Mouse (Mus musculus): ENCODE data around the gene Rfc1. TPM values are rescaled to one million over a fixed set of nuclear protein-coding genes. Genes with fewer than 3 reads are reported as not detected.

Gene Rfc1
- polyA plus RNA-seq, 1 experiment = 2.7 TPM

DNA sequence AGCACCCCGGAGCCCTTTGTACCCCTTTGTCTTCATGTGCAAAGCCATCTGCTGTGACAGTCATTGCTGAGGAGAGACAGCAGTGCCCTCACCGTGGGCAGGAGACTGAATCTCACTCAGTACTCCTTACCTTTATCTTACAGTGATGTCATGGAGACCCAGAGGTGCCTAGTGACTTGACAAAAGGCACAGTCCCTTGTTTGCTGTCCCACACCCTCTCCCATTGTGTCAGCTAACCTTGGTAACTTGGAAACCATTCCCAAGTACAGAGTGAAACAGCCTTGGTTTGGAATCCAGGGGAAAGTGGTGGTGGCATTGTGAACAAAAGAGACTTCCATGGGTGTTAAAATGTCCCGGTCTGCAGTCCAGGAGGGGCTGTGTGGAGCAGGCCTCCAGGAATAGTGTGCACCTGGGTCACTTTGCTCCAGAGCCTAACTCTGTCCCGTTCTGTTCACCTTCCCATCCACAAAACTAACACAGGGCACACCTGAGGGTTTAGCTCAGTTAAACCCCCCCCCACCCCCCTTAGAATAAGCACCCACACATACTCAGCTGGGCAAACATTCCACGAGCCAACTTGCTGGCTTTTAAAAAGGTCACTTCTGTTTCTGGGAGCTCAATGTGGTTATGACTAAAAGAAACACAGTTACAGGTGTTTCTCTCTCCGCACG is 85.2 kb downstream of the Rfc1 start:
- no peak for TF ChIP-seq GATA1 (IDR thresholded peaks at IDR 0.05; ENCODE audit: low read length)

DNA sequence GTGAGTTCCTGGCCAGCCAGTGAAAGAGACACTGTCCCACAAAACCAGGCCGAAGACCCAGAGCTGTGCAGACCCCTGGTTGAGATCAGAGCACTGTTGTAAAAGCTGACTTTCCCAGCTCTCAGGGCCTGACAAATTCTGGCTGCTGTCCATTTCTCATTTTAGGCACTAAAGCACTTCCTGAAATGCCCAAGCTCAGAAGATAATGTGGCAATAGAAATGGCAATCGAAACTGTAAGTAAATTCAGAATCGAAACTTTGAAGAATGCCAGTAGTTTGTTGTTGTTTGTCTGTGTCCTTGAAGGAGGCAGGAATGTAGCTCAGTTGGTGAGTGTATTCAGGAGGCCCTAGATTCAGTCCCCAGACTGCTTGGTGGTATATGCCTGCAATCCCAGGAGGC is 88.2 kb downstream of the Rfc1 start:
- TF ChIP-seq GATA1 (IDR thresholded peaks at IDR 0.05; ENCODE audit: low read length) = no peak

- no peak for TF ChIP-seq GATA1 (IDR thresholded peaks at IDR 0.05; ENCODE audit: low read length)
These were observed 92.7 kb downstream of the Rfc1 start for GRCm38 (mm10) chr5:65242740-65243139.

GRCm38 (mm10) chr5:65231289-65232003 is 104.0 kb downstream of the Rfc1 start:
- TF ChIP-seq GATA1 (IDR thresholded peaks at IDR 0.05; ENCODE audit: low read length) = no peak

DNA sequence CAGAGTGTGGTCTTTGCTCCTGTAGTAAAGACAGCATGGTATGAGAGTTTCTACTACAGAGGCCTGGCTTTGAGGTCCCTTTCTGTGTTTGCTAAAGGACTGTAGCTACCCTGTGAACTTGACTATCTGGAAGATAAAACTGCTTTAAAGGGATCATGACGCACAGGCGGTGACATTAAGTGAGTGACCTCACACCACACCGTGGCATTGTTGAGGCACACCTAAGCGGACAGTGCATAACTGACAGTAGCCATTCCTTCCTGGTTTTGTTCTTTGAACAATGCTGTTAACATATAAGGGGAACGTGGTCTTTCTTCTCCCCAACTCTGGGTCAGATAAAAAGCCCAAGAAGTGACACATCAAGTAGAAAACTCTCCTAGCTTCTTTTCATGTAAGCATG is 111.4 kb downstream of the Rfc1 start:
- TF ChIP-seq GATA1 (IDR thresholded peaks at IDR 0.05; ENCODE audit: low read length) = no peak

DNA sequence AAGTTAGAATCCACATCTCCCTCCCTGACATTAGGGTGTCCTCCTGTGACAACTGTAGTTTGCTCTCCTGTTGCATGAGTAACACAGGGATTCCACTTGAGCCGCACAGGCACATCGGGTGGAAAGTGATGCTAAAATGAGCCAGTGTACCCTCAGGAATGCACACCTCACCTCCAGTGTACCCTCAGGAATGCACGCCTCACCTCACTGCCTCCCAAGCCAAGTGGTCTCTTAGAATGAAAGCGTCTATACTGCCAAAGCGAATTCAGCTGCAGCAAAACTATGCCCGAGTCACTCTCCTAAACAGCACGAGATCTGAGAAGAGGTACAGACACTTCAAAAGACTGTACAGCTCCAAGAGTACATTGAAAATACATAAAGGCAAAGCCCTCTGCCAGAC is 114.4 kb downstream of the Rfc1 start:
- TF ChIP-seq GATA1 (IDR thresholded peaks at IDR 0.05; ENCODE audit: low read length) = no peak

DNA sequence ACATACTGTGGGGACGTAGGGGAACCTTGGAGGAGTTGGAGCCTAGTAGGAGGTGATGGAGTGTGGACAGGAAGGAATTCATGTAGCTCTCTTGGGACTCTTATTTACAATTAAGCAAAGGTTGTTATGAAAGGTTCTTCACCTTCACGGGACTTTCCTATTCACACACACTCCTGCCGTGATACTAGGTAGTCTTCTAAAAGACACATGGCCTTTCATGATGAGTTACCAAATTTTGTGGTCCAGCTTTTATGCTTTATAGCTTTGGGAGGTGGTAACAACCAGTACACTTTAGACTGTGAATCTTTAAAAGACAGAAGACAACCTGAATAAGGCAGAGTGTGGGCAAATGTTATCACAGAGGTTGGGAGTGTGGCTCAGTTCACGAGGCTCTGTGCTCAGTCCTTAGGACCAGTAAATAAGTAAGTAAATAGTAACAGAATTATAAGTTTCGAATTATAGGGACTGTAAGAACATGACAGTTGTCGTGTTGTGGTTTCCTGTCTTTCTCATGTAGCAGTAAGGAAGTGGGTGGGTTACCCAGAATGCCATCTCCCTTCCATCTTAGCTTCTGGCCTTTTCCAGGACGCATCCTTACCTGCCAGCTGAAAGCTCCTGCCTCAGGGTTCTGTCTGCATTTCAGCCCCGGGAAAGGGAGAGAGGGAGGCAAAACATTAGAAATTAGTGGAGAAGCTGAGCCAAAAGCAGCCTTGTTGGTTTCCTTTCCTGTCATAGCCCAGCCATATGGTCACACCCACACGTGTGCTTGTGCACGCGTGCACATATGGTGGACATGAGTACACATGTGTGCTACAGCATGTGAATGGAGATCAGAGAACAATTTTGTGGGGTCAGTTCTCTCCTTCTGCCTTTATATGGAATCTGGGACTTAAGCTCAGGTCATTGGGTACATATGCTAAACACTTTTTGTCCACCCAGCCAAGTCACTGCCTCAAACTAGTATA is 117.9 kb downstream of the Rfc1 start:
- no peak for TF ChIP-seq GATA1 (IDR thresholded peaks at IDR 0.05; ENCODE audit: low read length)

GRCm38 (mm10) chr5:65213321-65213720 is 122.1 kb downstream of the Rfc1 start:
- TF ChIP-seq GATA1 (IDR thresholded peaks at IDR 0.05; ENCODE audit: low read length) = no peak

Other genes starting within 250 kb of the Rfc1 start
- gene Tmem156, start 243.5 kb downstream of the Rfc1 start, polyA plus RNA-seq (2012) = not detected in 2 replicates
- not detected in 2 replicates for gene Klhl5, start 228.1 kb downstream of the Rfc1 start, polyA plus RNA-seq (2012)
- 0.15 and 0.22 TPM in 2 replicates for gene Wdr19, start 136.0 kb downstream of the Rfc1 start, polyA plus RNA-seq (2012)
- gene Klb, start 12.6 kb upstream of the Rfc1 start, polyA plus RNA-seq (2012) = not detected in 2 replicates
- 33.1 and 43.0 TPM in 2 replicates for gene Rpl9, start 55.8 kb upstream of the Rfc1 start, polyA plus RNA-seq (2012)
- gene Lias, start 55.8 kb upstream of the Rfc1 start, polyA plus RNA-seq (2012) = 3.6 and 6.6 TPM in 2 replicates
- gene Ugdh, start 100.3 kb upstream of the Rfc1 start, polyA plus RNA-seq (2012) = 1.3 and 1.5 TPM in 2 replicates
- 13.7 and 30.4 TPM in 2 replicates for gene Gm43552, start 157.2 kb upstream of the Rfc1 start, polyA plus RNA-seq (2012)
- 13.1 and 16.4 TPM in 2 replicates for gene Smim14, start 201.5 kb upstream of the Rfc1 start, polyA plus RNA-seq (2012)
- gene Ube2k, start 201.6 kb upstream of the Rfc1 start, polyA plus RNA-seq (2012) = 145 and 188 TPM in 2 replicates

Measured in G1E-ER4 (cell line).